ENCODE assay signal across 11 mouse cellular contexts in the genomic region with DNA sequence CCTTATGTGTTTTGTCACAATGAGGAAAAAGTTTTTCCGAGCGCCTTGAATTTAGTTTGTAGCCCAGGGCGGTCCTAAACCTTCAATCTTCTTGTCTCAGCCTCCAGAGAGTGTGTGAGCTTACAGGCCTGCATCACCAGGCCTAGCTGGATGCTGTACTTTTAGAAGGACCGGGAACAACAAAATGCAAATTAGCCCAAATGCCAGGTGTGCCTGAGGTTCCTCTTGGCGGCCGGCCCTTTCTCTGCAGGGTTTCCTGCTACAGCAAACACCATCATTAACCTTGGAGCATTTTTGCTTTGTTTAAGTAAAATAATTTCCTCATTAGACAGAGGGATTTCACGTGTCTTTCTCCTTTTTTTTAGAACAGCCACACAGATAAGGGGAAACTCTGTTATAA. TPM values are rescaled to one million over a fixed set of nuclear protein-coding genes. Genes with fewer than 3 reads are reported as not detected.
DNase-seq lines count a peak whose midpoint lies in the region; ATAC-seq and TF ChIP-seq lines count a peak whose summit lies in the region.
"Had no signal": no experiment of that assay in that cellular context is flagged by ENCODE, and none has a peak within 500 bp of the region (broad histone marks: within the 10 kb centered on the region; RNA-seq: fewer than 3 reads in every experiment).

No protein-coding gene starts in this region.

- no peaks in the 10 kb centered on the region for H3K4me1 ChIP-seq in forebrain, embryonic 14.5 days (ENCODE audit: control insufficient read depth, insufficient read depth, low read length)
- H3K4me1 ChIP-seq in forebrain, embryonic 12.5 days: peaks cover 6% of the 10 kb centered on the region; the same call in 1 of the 2 replicates
- H3K4me1 ChIP-seq in embryonic facial prominence, embryonic 15.5 days: peaks cover 41% of the 10 kb centered on the region
- H3K4me1 ChIP-seq in small intestine, adult 2 months (ENCODE audit: control insufficient read depth, insufficient read depth, insufficient read length, low read length): peaks cover 13% of the 10 kb centered on the region; the same call in 1 of the 2 replicates
- H3K4me1 ChIP-seq in hindbrain, embryonic 13.5 days (replicated peaks): 0 out of 2 replicates have a peak, but pooled peaks cover 3% of the 10 kb centered on the region

- ATAC-seq in forebrain, embryonic 14.5 days: no peak
- no peak for ATAC-seq in forebrain, embryonic 12.5 days (ENCODE audit: low FRiP score)
- no peak for ATAC-seq in embryonic facial prominence, embryonic 15.5 days (ENCODE audit: insufficient number of reproducible peaks, low FRiP score, low TSS enrichment, low read depth)
- ATAC-seq in hindbrain, embryonic 13.5 days (ENCODE audit: low FRiP score): no peak
- ATAC-seq: liver, postnatal 0 days had no signal

- no peak for TF ChIP-seq CTCF in small intestine, adult 2 months (IDR thresholded peaks at IDR 0.05; ENCODE audit: extremely low read depth, insufficient read length, insufficient replicate concordance, low read depth, low read length)

- H3K4me2 ChIP-seq in forebrain, embryonic 14.5 days (ENCODE audit: low read length): no peak overlapping the region
- H3K4me2 ChIP-seq in forebrain, embryonic 12.5 days: no peak overlapping the region
- no peak overlapping the region for H3K4me2 ChIP-seq in embryonic facial prominence, embryonic 15.5 days (replicated peaks)
- no peak overlapping the region for H3K4me2 ChIP-seq in hindbrain, embryonic 13.5 days

- 23% methylated on average over 7 of the region's 7 CpGs for WGBS in forebrain, embryonic 14.5 days
- WGBS in forebrain, embryonic 12.5 days: 37% methylated on average over 7 of the region's 7 CpGs
- 34% methylated on average over 7 of the region's 7 CpGs for WGBS in embryonic facial prominence, embryonic 15.5 days
- WGBS in small intestine, adult 2 months: 34% methylated on average over 7 of the region's 7 CpGs
- WGBS in hindbrain, embryonic 13.5 days: 44% methylated on average over 7 of the region's 7 CpGs

- H3K9ac ChIP-seq in forebrain, embryonic 14.5 days (ENCODE audit: low read length): no peak overlapping the region
- H3K9ac ChIP-seq in forebrain, embryonic 12.5 days: no peak overlapping the region
- H3K9ac ChIP-seq in embryonic facial prominence, embryonic 15.5 days: no peak overlapping the region
- H3K9ac ChIP-seq in hindbrain, embryonic 13.5 days: no peak overlapping the region
- H3K9ac ChIP-seq: liver, postnatal 0 days had no signal

- no peak overlapping the region for H3K4me3 ChIP-seq in forebrain, embryonic 14.5 days (ENCODE audit: low read depth, low read length)
- H3K4me3 ChIP-seq in forebrain, embryonic 12.5 days (replicated peaks): no peak overlapping the region
- H3K4me3 ChIP-seq in embryonic facial prominence, embryonic 15.5 days (replicated peaks): no peak overlapping the region
- no peak overlapping the region for H3K4me3 ChIP-seq in small intestine, adult 2 months (ENCODE audit: low read depth, low read length)
- H3K4me3 ChIP-seq in hindbrain, embryonic 13.5 days: no peak overlapping the region

- TF ChIP-seq POLR2A in small intestine, adult 2 months (IDR thresholded peaks at IDR 0.05; ENCODE audit: low read depth, low read length): no peak

- no peaks in the 10 kb centered on the region for H3K27me3 ChIP-seq in forebrain, embryonic 14.5 days (replicated peaks; ENCODE audit: control insufficient read depth, insufficient read depth, low read length)
- 0 out of 2 replicates have a peak, but pooled peaks cover 3% of the 10 kb centered on the region for H3K27me3 ChIP-seq in forebrain, embryonic 12.5 days
- H3K27me3 ChIP-seq in embryonic facial prominence, embryonic 15.5 days: no peaks in the 10 kb centered on the region
- H3K27me3 ChIP-seq in small intestine, adult 2 months (ENCODE audit: control insufficient read depth, insufficient read depth, low read length): no peaks in the 10 kb centered on the region
- H3K27me3 ChIP-seq in hindbrain, embryonic 13.5 days: 0 out of 2 replicates have a peak, but pooled peaks cover 6% of the 10 kb centered on the region

- H3K9me3 ChIP-seq in forebrain, embryonic 14.5 days (replicated peaks; ENCODE audit: control insufficient read depth, low read length): no peaks in the 10 kb centered on the region
- no peaks in the 10 kb centered on the region for H3K9me3 ChIP-seq in forebrain, embryonic 12.5 days
- H3K9me3 ChIP-seq in embryonic facial prominence, embryonic 15.5 days (replicated peaks): no peaks in the 10 kb centered on the region
- no peaks in the 10 kb centered on the region for H3K9me3 ChIP-seq in hindbrain, embryonic 13.5 days

- DNase-seq in forebrain, embryonic 14.5 days (ENCODE audit: low spot score): peak; percentile 19
- peak; percentile 50 for DNase-seq in kidney, adult 9 months
- DNase-seq in kidney, postnatal 14 days: no peak
- no peak for DNase-seq in urinary bladder, postnatal 36 days (ENCODE audit: low spot score in 2 of 2)
- DNase-seq: adrenal gland, adult 8-10 months; liver, postnatal 0 days; retina, postnatal 1 day had no signal

- no peak overlapping the region for H3K27ac ChIP-seq in forebrain, embryonic 14.5 days (ENCODE audit: low read depth, low read length)
- H3K27ac ChIP-seq in forebrain, embryonic 12.5 days: no peak overlapping the region
- H3K27ac ChIP-seq in embryonic facial prominence, embryonic 15.5 days (replicated peaks): peak overlapping the region; percentile 66
- H3K27ac ChIP-seq in small intestine, adult 2 months (ENCODE audit: insufficient read depth, low read depth, low read length): peak overlapping the region; percentile 76
- no peak overlapping the region for H3K27ac ChIP-seq in hindbrain, embryonic 13.5 days

- H3K36me3 ChIP-seq in forebrain, embryonic 14.5 days (ENCODE audit: control insufficient read depth, insufficient read depth, low read length): no peaks in the 10 kb centered on the region
- H3K36me3 ChIP-seq in forebrain, embryonic 12.5 days (replicated peaks): no peaks in the 10 kb centered on the region
- H3K36me3 ChIP-seq in embryonic facial prominence, embryonic 15.5 days: no peaks in the 10 kb centered on the region
- no peaks in the 10 kb centered on the region for H3K36me3 ChIP-seq in small intestine, adult 2 months (ENCODE audit: control insufficient read depth, insufficient read depth, low read length)
- H3K36me3 ChIP-seq in hindbrain, embryonic 13.5 days: no peaks in the 10 kb centered on the region

RNA-seq across cellular contexts. Expression of gene Igfbp7, which starts 39.6 kb away (rescaled TPM):
- 61.9 and 68.1 TPM in 2 replicates for polyA plus RNA-seq in forebrain, embryonic 14.5 days (2014; fragmentation: Nextera tagmentation; extraction: Ambion mirVana)
- 28.1 and 28.9 TPM in 2 replicates for polyA plus RNA-seq in forebrain, embryonic 12.5 days (2016; fragmentation: Nextera tagmentation; extraction: Ambion mirVana)
- polyA plus RNA-seq in embryonic facial prominence, embryonic 15.5 days (2015; fragmentation: Nextera tagmentation; extraction: Ambion mirVana): 107 and 116 TPM in 2 replicates
- polyA plus RNA-seq in small intestine, adult 2 months (2012; rRNA removed): 664 and 1,449 TPM in 2 replicates
- 54.4 and 59.4 TPM in 2 replicates for polyA plus RNA-seq in hindbrain, embryonic 13.5 days (2015; fragmentation: Nextera tagmentation; extraction: Ambion mirVana)

RNA-seq across cellular contexts. Expression of gene Polr2b, which starts 58.2 kb away (rescaled TPM):
- polyA plus RNA-seq in forebrain, embryonic 14.5 days (2014; fragmentation: Nextera tagmentation; extraction: Ambion mirVana): 86.8 and 90.9 TPM in 2 replicates
- polyA plus RNA-seq in forebrain, embryonic 12.5 days (2016; fragmentation: Nextera tagmentation; extraction: Ambion mirVana): 102 and 109 TPM in 2 replicates
- 52.2 and 53.8 TPM in 2 replicates for polyA plus RNA-seq in embryonic facial prominence, embryonic 15.5 days (2015; fragmentation: Nextera tagmentation; extraction: Ambion mirVana)
- 1.5 and 7.6 TPM in 2 replicates for polyA plus RNA-seq in small intestine, adult 2 months (2012; rRNA removed)
- polyA plus RNA-seq in hindbrain, embryonic 13.5 days (2015; fragmentation: Nextera tagmentation; extraction: Ambion mirVana): 69.2 and 70.0 TPM in 2 replicates

RNA-seq across cellular contexts. Expression of gene Noa1, which starts 58.3 kb away (rescaled TPM):
- polyA plus RNA-seq in forebrain, embryonic 14.5 days (2014; fragmentation: Nextera tagmentation; extraction: Ambion mirVana): 30.2 and 35.7 TPM in 2 replicates
- 36.3 and 37.5 TPM in 2 replicates for polyA plus RNA-seq in forebrain, embryonic 12.5 days (2016; fragmentation: Nextera tagmentation; extraction: Ambion mirVana)
- 30.5 and 31.1 TPM in 2 replicates for polyA plus RNA-seq in embryonic facial prominence, embryonic 15.5 days (2015; fragmentation: Nextera tagmentation; extraction: Ambion mirVana)
- polyA plus RNA-seq in small intestine, adult 2 months (2012; rRNA removed): 9.6 and 10.9 TPM in 2 replicates
- 32.5 and 32.8 TPM in 2 replicates for polyA plus RNA-seq in hindbrain, embryonic 13.5 days (2015; fragmentation: Nextera tagmentation; extraction: Ambion mirVana)

Comparison
In these comparisons a context has a peak if more than half of its experiments do, and no peak if none do; other contexts are left out.
1. DNase-seq: peak in forebrain, embryonic 14.5 days (single experiment) and kidney, adult 9 months (single experiment); none in kidney, postnatal 14 days (single experiment) and urinary bladder, postnatal 36 days (0 of 2).
2. H3K27ac ChIP-seq: peak in embryonic facial prominence, embryonic 15.5 days (single experiment) and small intestine, adult 2 months (single experiment); none in forebrain, embryonic 14.5 days (single experiment), forebrain, embryonic 12.5 days (single experiment) and hindbrain, embryonic 13.5 days (single experiment).